Mouse (Mus musculus): ENCODE measurements around the gene Anp32e. TPM values are rescaled to one million over a fixed set of nuclear protein-coding genes. Genes with fewer than 3 reads are reported as not detected.
"Not testable (repeated sequence)": the region's sequence is repeated elsewhere in the genome, so short reads cannot be mapped to it uniquely, and the experiment has no call there.

Anp32e gene
- polyA plus RNA-seq, 1 experiment from 2014 or later = 366 TPM

- H3K4me1 ChIP-seq = peaks cover 26% of the 10 kb centered on the region
- H3K27ac ChIP-seq (replicated peaks) = no peak overlapping the region
- 97% methylated on average over 7 of the region's 7 CpGs for WGBS
- DNase-seq (ENCODE audit: low spot score) = no peak
- H3K9me3 ChIP-seq (replicated peaks) = no peaks in the 10 kb centered on the region
- H3K27me3 ChIP-seq (ENCODE audit: low read depth, poor library complexity, severe bottlenecking) = no peaks in the 10 kb centered on the region
- peaks cover 62% of the 10 kb centered on the region for H3K36me3 ChIP-seq
- no peak overlapping the region for H3K4me3 ChIP-seq
Observed at GRCm38 (mm10) chr3:95933111-95933750, 4.2 kb downstream of the Anp32e start.

- H3K36me3 ChIP-seq = peaks cover 74% of the 10 kb centered on the region
- no peak overlapping the region for H3K4me3 ChIP-seq
- DNase-seq (ENCODE audit: low spot score) = no peak
- peaks cover 26% of the 10 kb centered on the region for H3K4me1 ChIP-seq
- H3K27me3 ChIP-seq (ENCODE audit: low read depth, poor library complexity, severe bottlenecking) = no peaks in the 10 kb centered on the region
- 93% methylated on average over 1 of the region's 1 CpGs for WGBS
- H3K9me3 ChIP-seq (replicated peaks) = no peaks in the 10 kb centered on the region
- H3K27ac ChIP-seq (replicated peaks) = no peak overlapping the region
Observed at GRCm38 (mm10) chr3:95934448-95934847, 5.4 kb downstream of the Anp32e start.

- Histone ChIP-seq H3K9me3 (replicated peaks) (no peaks in the 10 kb centered on the region), H3K27ac (replicated peaks) (no peak overlapping the region), H3K27me3 (ENCODE audit: low read depth, poor library complexity, severe bottlenecking) (no peaks in the 10 kb centered on the region), H3K4me3 (no peak overlapping the region), H3K36me3 (peaks cover 100% of the 10 kb centered on the region), H3K4me1 (no peaks in the 10 kb centered on the region)
- 97% methylated on average over 8 of the region's 8 CpGs for WGBS
- DNase-seq (ENCODE audit: low spot score) = no peak
Observed at GRCm38 (mm10) chr3:95938217-95938616, 9.2 kb downstream of the Anp32e start.

GRCm38 (mm10) chr3:95938835-95939234 lies 9.8 kb downstream of the Anp32e start:
- Histone ChIP-seq H3K4me1 (no peaks in the 10 kb centered on the region), H3K9me3 (replicated peaks) (no peaks in the 10 kb centered on the region), H3K27ac (replicated peaks) (no peak overlapping the region), H3K36me3 (peaks cover 100% of the 10 kb centered on the region), H3K4me3 (no peak overlapping the region), H3K27me3 (ENCODE audit: low read depth, poor library complexity, severe bottlenecking) (no peaks in the 10 kb centered on the region)
- peak; percentile 31 for DNase-seq (ENCODE audit: low spot score)
- 93% methylated on average over 15 of the region's 15 CpGs for WGBS

GRCm38 (mm10) chr3:95942749-95943148 lies 13.7 kb downstream of the Anp32e start:
- Histone ChIP-seq H3K27ac (replicated peaks) (no peak overlapping the region), H3K27me3 (ENCODE audit: low read depth, poor library complexity, severe bottlenecking) (no peaks in the 10 kb centered on the region), H3K4me1 (no peaks in the 10 kb centered on the region), H3K9me3 (replicated peaks) (no peaks in the 10 kb centered on the region), H3K36me3 (peaks cover 98% of the 10 kb centered on the region), H3K4me3 (no peak overlapping the region)
- WGBS = 91% methylated on average over 6 of the region's 6 CpGs
- no peak for DNase-seq (ENCODE audit: low spot score)

GRCm38 (mm10) chr3:95943226-95943625 lies 14.2 kb downstream of the Anp32e start:
- Histone ChIP-seq H3K4me3 (no peak overlapping the region), H3K27ac (replicated peaks) (no peak overlapping the region), H3K4me1 (no peaks in the 10 kb centered on the region), H3K27me3 (ENCODE audit: low read depth, poor library complexity, severe bottlenecking) (no peaks in the 10 kb centered on the region), H3K9me3 (replicated peaks) (no peaks in the 10 kb centered on the region), H3K36me3 (peaks cover 98% of the 10 kb centered on the region)
- 94% methylated on average over 7 of the region's 7 CpGs for WGBS
- no peak for DNase-seq (ENCODE audit: low spot score)

- Histone ChIP-seq H3K27ac (replicated peaks) (no peak overlapping the region), H3K27me3 (ENCODE audit: low read depth, poor library complexity, severe bottlenecking) (no peaks in the 10 kb centered on the region), H3K36me3 (peaks cover 92% of the 10 kb centered on the region), H3K9me3 (replicated peaks) (no peaks in the 10 kb centered on the region), H3K4me1 (no peaks in the 10 kb centered on the region), H3K4me3 (no peak overlapping the region)
- WGBS = 95% methylated on average over 8 of the region's 8 CpGs
- DNase-seq (ENCODE audit: low spot score) = no peak
Observed at GRCm38 (mm10) chr3:95944742-95945141, 15.7 kb downstream of the Anp32e start.

GRCm38 (mm10) chr3:95945731-95946240 lies 16.7 kb downstream of the Anp32e start:
- DNase-seq (ENCODE audit: low spot score) = no peak
- peaks cover 81% of the 10 kb centered on the region for H3K36me3 ChIP-seq
- no peak overlapping the region for H3K4me3 ChIP-seq
- no peak overlapping the region for H3K27ac ChIP-seq (replicated peaks)
- H3K4me1 ChIP-seq = peaks cover 2% of the 10 kb centered on the region; the same call in 1 of the 2 replicates
- H3K27me3 ChIP-seq (ENCODE audit: low read depth, poor library complexity, severe bottlenecking) = no peaks in the 10 kb centered on the region
- no peaks in the 10 kb centered on the region for H3K9me3 ChIP-seq (replicated peaks)
- WGBS = 93% methylated on average over 14 of the region's 14 CpGs

- no peaks in the 10 kb centered on the region for H3K27me3 ChIP-seq (ENCODE audit: low read depth, poor library complexity, severe bottlenecking)
- peaks cover 56% of the 10 kb centered on the region for H3K36me3 ChIP-seq
- 92% methylated on average over 5 of the region's 5 CpGs for WGBS
- DNase-seq (ENCODE audit: low spot score) = no peak
- H3K4me3 ChIP-seq = no peak overlapping the region
- H3K4me1 ChIP-seq = peaks cover 20% of the 10 kb centered on the region
- no peak overlapping the region for H3K27ac ChIP-seq (replicated peaks)
- no peaks in the 10 kb centered on the region for H3K9me3 ChIP-seq (replicated peaks)
Observed at GRCm38 (mm10) chr3:95948325-95948724, 19.3 kb downstream of the Anp32e start.

GRCm38 (mm10) chr3:95950763-95951551 lies 21.9 kb downstream of the Anp32e start:
- Histone ChIP-seq H3K27me3 (ENCODE audit: low read depth, poor library complexity, severe bottlenecking) (no peaks in the 10 kb centered on the region), H3K36me3 (peaks cover 29% of the 10 kb centered on the region), H3K27ac (replicated peaks) (peak overlapping the region; percentile 98), H3K4me1 (peaks cover 25% of the 10 kb centered on the region), H3K9me3 (replicated peaks) (no peaks in the 10 kb centered on the region), H3K4me3 (peak overlapping the region; percentile 66)
- DNase-seq (ENCODE audit: low spot score) = peak; percentile 94
- 2% methylated on average over 49 of the region's 49 CpGs for WGBS

GRCm38 (mm10) chr3:95951566-95951965 lies 22.5 kb downstream of the Anp32e start:
- H3K4me1 ChIP-seq = peaks cover 25% of the 10 kb centered on the region
- not testable (repeated sequence) for H3K27me3 ChIP-seq (ENCODE audit: low read depth, poor library complexity, severe bottlenecking); H3K9me3 ChIP-seq (replicated peaks); DNase-seq (ENCODE audit: low spot score)
- H3K4me3 ChIP-seq = peak overlapping the region; percentile 66
- WGBS = 72% methylated on average over 12 of the region's 12 CpGs
- peaks cover 23% of the 10 kb centered on the region for H3K36me3 ChIP-seq
- peak overlapping the region; percentile 98 for H3K27ac ChIP-seq (replicated peaks)

- Histone ChIP-seq H3K4me1 (peaks cover 25% of the 10 kb centered on the region), H3K27me3 (ENCODE audit: low read depth, poor library complexity, severe bottlenecking) (no peaks in the 10 kb centered on the region), H3K36me3 (peaks cover 11% of the 10 kb centered on the region), H3K27ac (replicated peaks) (peak overlapping the region; percentile 78), H3K9me3 (replicated peaks) (no peaks in the 10 kb centered on the region), H3K4me3 (peak overlapping the region; percentile 14; the same call in 1 of the 2 replicates)
- DNase-seq (ENCODE audit: low spot score) = no peak
Observed at GRCm38 (mm10) chr3:95953023-95953422, 24.0 kb downstream of the Anp32e start.

GRCm38 (mm10) chr3:95953522-95953921 lies 24.5 kb downstream of the Anp32e start:
- DNase-seq (ENCODE audit: low spot score) = no peak
- Histone ChIP-seq H3K27ac (replicated peaks) (peak overlapping the region; percentile 78), H3K4me3 (peak overlapping the region; percentile 14; the same call in 1 of the 2 replicates), H3K27me3 (ENCODE audit: low read depth, poor library complexity, severe bottlenecking) (no peaks in the 10 kb centered on the region), H3K4me1 (peaks cover 25% of the 10 kb centered on the region), H3K36me3 (peaks cover 6% of the 10 kb centered on the region), H3K9me3 (replicated peaks) (no peaks in the 10 kb centered on the region)
- WGBS = 72% methylated on average over 3 of the region's 3 CpGs

All from midbrain, embryonic 10.5 days (tissue).